Mouse (Mus musculus) hindbrain, embryonic 14.5 days (tissue): Measurements from ENCODE around the gene Cab39. TPM values are rescaled to one million over a fixed set of nuclear protein-coding genes. Genes with fewer than 3 reads are reported as not detected.

Experiments used
- ATAC-seq: fragments of 200-750 bp; cut with Nextera tagmentation; 2 replicates; pipeline ENCODE4 v1.8.0; 2017; ENCODE audit warnings: moderate number of reproducible peaks, mild to moderate bottlenecking, moderate TSS enrichment, moderate library complexity; ENCODE audit not compliant: low FRiP score
- DNase-seq: peaks from one replicate; pipeline ENCODE4 v3.0.0-alpha.2; 2015; ENCODE audit warnings: low spot score
- H3K27ac ChIP-seq: fragments of 300-500 bp; sonication (generic); 2 replicates; pipeline ENCODE4 v1.5.1; 2014; ENCODE audit warnings: mild to moderate bottlenecking, moderate library complexity
- H3K27me3 ChIP-seq: fragments of 300-500 bp; sonication (generic); 2 replicates; pipeline ENCODE4 v1.6.1; 2014; ENCODE audit warnings: mild to moderate bottlenecking, low read length, mixed read lengths; ENCODE audit not compliant: control insufficient read depth, insufficient read depth
- H3K36me3 ChIP-seq: fragments of 300-500 bp; sonication (generic); replicated peaks from 2 replicates; pipeline ENCODE4 v1.6.1; 2014; ENCODE audit not compliant: control insufficient read depth, insufficient read depth
- H3K4me1 ChIP-seq: fragments of 300-500 bp; sonication (generic); replicated peaks from 2 replicates; pipeline ENCODE4 v1.6.1; 2014; ENCODE audit warnings: antibody characterized with exemption, low read length, mixed read lengths; ENCODE audit not compliant: control insufficient read depth, insufficient read depth
- H3K4me2 ChIP-seq: fragments of 300-500 bp; sonication (generic); replicated peaks from 2 replicates; pipeline ENCODE4 v1.6.1; 2014; ENCODE audit warnings: mild to moderate bottlenecking, moderate library complexity
- H3K4me3 ChIP-seq: fragments of 300-500 bp; sonication (generic); replicated peaks from 2 replicates; pipeline ENCODE4 v1.5.1; 2014; ENCODE audit warnings: mild to moderate bottlenecking, low read length
- H3K9ac ChIP-seq: fragments of 300-500 bp; sonication (generic); 2 replicates; pipeline ENCODE4 v1.6.1; 2014
- H3K9me3 ChIP-seq: fragments of 300-500 bp; sonication (generic); 2 replicates; pipeline ENCODE4 v1.6.1; 2016; ENCODE audit warnings: low read length; ENCODE audit not compliant: control insufficient read depth
- WGBS: fragments of 180-500 bp; shearing (Covaris S2); extraction: QIAGEN DNeasy Blood & Tissue Kit; methylation state at CpG from one replicate; pipeline ENCODE4 v1.1.7; 2014; 5-methylcytosine and 5-hydroxymethylcytosine counted together
- polyA plus RNA-seq: library from polyadenylated mRNA; unstranded; fragments of >200 nt; fragmentation: Nextera tagmentation; extraction: Ambion mirVana; gene quantifications from 2 replicates; pipeline ENCODE4 v1.2.1, GENCODE M21; 2014

The Cab39 gene
- polyA plus RNA-seq, 1 experiment from 2014 or later, result 77.8 TPM

DNA sequence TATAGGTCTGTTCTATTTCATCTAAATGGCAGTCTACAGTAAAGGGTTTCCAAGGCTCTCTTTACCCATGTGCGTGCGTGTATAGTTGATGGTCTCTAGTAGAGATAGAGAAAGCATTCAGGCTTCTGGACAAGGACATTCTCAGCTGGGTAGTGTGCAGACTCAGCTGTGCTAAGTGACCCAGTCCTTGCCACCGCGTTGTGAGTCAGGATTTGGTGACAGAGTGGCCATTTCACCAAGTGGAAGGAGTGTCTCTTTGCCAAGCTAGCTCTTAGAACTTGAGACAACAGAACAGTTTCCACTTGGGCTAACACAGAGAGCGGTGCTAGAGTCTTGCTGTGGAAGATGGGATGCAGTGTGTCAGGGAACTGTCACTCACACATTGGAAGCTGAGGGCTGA lies 57.6 kb downstream of the Cab39 start:
- WGBS, result 92% methylated on average over 5 of the region's 5 CpGs
- ATAC-seq, result no peak
- H3K27me3 ChIP-seq, result no peaks in the 10 kb centered on the region
- H3K4me1 ChIP-seq, result no peaks in the 10 kb centered on the region
- no peak overlapping the region for H3K4me3 ChIP-seq
- DNase-seq, result no peak
- no peak overlapping the region for H3K27ac ChIP-seq
- no peak overlapping the region for H3K4me2 ChIP-seq
- H3K9me3 ChIP-seq, result no peaks in the 10 kb centered on the region
- H3K9ac ChIP-seq, result no peak overlapping the region
- H3K36me3 ChIP-seq, result peaks cover 54% of the 10 kb centered on the region

DNA sequence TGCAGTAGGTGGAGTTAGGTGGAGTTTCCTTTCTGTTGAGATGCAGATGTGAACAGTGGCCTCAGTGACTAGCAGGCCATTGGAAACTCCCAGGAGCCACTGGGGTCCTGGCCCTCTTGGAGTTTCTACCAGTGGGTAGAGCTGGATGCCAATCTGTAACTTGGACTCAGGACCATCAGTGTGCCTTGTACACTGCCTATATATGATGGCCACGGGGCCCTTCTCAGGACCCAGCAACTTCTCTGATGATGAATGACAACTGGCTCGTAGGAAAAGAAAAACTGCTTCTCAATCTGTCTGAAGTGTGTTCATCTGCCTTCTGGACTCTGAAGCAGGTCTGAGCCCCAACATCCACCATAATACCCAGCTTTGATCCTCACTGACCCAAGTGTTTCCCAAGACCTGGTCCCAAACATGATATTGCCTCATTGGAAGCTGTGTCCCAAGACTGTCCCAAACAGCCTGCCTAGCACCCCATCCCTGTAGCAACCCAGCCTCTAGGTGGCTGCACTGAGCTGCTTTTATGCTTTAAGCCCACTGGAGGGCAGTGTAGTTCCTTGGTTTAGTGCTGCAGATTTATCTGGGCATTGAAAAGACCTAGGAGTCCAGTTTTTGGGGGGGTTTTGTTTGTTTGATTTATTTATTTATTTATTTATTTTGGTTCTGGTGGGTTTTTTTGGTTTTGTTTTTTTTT lies 59.9 kb downstream of the Cab39 start:
- H3K9ac ChIP-seq, result no peak overlapping the region
- no peak overlapping the region for H3K4me2 ChIP-seq
- DNase-seq (peak; percentile 85), ATAC-seq (peak; percentile 73; the same call in 1 of the 2 replicates)
- no peak overlapping the region for H3K27ac ChIP-seq
- H3K9me3 ChIP-seq, result no peaks in the 10 kb centered on the region
- H3K27me3 ChIP-seq, result no peaks in the 10 kb centered on the region
- H3K4me3 ChIP-seq, result no peak overlapping the region
- H3K4me1 ChIP-seq, result no peaks in the 10 kb centered on the region
- 87% methylated on average over 2 of the region's 2 CpGs for WGBS
- H3K36me3 ChIP-seq, result peaks cover 37% of the 10 kb centered on the region

DNA sequence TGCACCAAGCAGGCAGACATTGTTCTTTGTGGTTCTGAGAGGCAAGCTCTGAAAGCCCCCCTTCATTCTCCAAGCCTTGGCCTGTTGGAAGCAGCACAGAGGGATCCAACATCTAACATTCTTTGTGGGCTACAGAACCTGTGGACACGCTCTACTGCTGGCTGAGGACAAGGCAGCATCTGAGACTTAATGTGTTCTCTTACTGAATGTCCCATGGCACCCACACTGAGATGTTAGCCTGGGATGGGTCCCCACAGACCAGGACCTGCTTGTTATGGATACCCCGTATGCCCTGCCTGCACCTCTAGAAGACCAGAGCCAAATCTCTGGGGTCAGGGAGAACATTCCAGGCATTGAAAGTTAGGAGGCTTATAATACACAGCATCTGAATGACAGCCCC lies 60.6 kb downstream of the Cab39 start:
- H3K36me3 ChIP-seq, result peaks cover 30% of the 10 kb centered on the region
- H3K4me3 ChIP-seq, result no peak overlapping the region
- no peak overlapping the region for H3K9ac ChIP-seq
- H3K9me3 ChIP-seq, result no peaks in the 10 kb centered on the region
- no peaks in the 10 kb centered on the region for H3K27me3 ChIP-seq
- no peak for DNase-seq
- 83% methylated on average over 2 of the region's 2 CpGs for WGBS
- no peak overlapping the region for H3K27ac ChIP-seq
- H3K4me2 ChIP-seq, result no peak overlapping the region
- H3K4me1 ChIP-seq, result no peaks in the 10 kb centered on the region
- ATAC-seq, result no peak

DNA sequence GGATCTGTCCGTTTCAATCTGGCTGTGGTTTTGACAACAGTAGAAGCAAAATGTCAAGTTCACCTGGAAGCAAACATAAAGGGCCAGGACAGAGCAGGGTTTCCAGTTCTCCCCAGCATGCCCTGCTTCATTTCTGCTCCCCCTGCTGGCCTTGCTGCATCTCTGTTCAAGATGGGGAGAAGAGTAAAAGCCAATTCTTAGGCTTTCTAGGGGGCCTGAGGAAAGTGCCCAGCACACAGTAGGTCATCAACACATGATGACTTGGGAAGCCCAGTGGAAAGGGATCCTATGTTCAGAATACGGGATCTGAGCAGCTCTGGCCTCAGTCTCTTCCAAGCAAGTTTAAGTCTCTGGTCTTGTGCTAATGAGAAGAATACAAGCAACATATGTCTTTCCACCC lies 61.2 kb downstream of the Cab39 start:
- 86% methylated on average over 2 of the region's 2 CpGs for WGBS
- no peaks in the 10 kb centered on the region for H3K9me3 ChIP-seq
- no peaks in the 10 kb centered on the region for H3K4me1 ChIP-seq
- H3K4me2 ChIP-seq, result no peak overlapping the region
- no peak for ATAC-seq
- peaks cover 23% of the 10 kb centered on the region for H3K36me3 ChIP-seq
- H3K4me3 ChIP-seq, result no peak overlapping the region
- H3K9ac ChIP-seq, result no peak overlapping the region
- no peak for DNase-seq
- H3K27me3 ChIP-seq, result no peaks in the 10 kb centered on the region
- no peak overlapping the region for H3K27ac ChIP-seq

DNA sequence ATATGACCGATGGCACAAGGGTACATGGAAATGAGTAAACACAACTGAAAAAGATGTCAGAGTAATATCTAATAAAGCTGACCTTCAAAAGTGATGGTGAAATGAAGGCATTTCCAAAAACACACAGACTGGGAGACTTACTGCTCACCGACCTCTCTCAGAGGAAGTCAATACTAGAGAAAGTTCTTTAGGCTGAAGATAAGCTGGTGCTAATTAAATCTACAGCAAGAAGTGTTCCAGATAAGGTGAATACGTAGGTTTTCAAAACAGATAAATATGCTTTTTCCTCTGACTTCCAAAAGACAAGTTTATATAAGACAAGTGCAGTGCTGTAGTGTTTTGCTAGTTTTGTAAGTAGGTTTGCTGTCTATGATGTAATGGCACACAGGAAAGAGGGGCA lies 63.0 kb downstream of the Cab39 start:
- H3K4me2 ChIP-seq, result no peak overlapping the region
- 0 out of 2 replicates have a peak, but pooled peaks cover 3% of the 10 kb centered on the region for H3K9me3 ChIP-seq
- no peaks in the 10 kb centered on the region for H3K4me1 ChIP-seq
- H3K27ac ChIP-seq, result no peak overlapping the region
- H3K9ac ChIP-seq, result no peak overlapping the region
- DNase-seq (no peak), ATAC-seq (no peak)
- 91% methylated on average over 3 of the region's 3 CpGs for WGBS
- H3K4me3 ChIP-seq, result no peak overlapping the region
- H3K27me3 ChIP-seq, result no peaks in the 10 kb centered on the region
- H3K36me3 ChIP-seq, result peaks cover 11% of the 10 kb centered on the region; the same call in 1 of the 2 replicates

DNA sequence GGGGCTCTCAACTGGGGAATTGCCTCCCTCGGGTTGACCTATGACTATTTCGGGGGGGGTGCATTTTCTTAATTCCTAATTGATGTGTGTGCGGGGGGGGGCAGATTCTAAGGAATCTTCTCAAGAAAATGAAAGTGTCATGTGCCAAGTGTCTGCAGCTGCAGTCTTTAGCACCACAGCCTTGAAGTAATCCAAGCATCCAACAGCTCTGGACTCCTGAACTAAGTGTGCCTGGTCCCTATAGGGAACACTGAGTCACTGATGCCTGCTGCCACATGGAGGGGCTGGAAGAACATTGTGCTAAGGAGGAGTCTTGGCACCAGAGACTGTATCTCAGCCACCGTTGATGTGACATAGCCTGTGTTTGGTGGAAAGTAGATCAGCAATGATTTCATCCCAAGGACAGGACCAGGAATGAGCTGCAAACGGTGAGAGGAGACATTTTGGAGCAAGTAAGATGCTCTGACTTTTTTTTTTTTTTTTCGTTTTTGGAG lies 64.1 kb downstream of the Cab39 start:
- Histone ChIP-seq H3K27ac (no peak overlapping the region), H3K9ac (no peak overlapping the region), H3K4me3 (no peak overlapping the region), H3K36me3 (peaks cover 2% of the 10 kb centered on the region; the same call in 1 of the 2 replicates), H3K27me3 (no peaks in the 10 kb centered on the region), H3K9me3 (peaks cover 8% of the 10 kb centered on the region; the same call in 1 of the 2 replicates), H3K4me1 (no peaks in the 10 kb centered on the region), H3K4me2 (no peak overlapping the region)
- no peak for ATAC-seq
- 81% methylated on average over 6 of the region's 6 CpGs for WGBS
- no peak for DNase-seq

DNA sequence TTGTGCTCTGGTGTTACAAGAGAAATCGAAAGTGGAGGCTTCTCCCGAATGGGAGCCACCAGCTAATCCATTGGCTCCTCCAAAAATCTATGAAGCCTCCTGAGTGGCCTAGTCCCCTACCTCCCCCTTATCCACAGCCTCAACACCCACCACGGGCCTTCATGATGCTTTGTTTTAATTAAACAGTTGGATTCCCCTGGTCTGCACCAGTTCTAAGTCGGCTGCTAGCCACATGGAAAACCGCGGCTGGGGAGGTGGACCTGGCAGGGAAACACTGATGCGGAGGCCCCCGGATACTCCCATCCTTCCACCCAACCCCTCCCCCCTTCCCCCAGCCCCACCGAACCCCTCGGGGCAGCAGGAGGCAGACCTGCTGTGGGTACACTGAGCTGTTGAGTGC lies 71.1 kb downstream of the Cab39 start:
- H3K36me3 ChIP-seq, result no peaks in the 10 kb centered on the region
- H3K27me3 ChIP-seq, result no peaks in the 10 kb centered on the region
- H3K9ac ChIP-seq, result no peak overlapping the region
- no peak overlapping the region for H3K4me3 ChIP-seq
- peaks cover 20% of the 10 kb centered on the region; the same call in 1 of the 2 replicates for H3K9me3 ChIP-seq
- H3K4me2 ChIP-seq, result no peak overlapping the region
- H3K4me1 ChIP-seq, result no peaks in the 10 kb centered on the region
- 91% methylated on average over 10 of the region's 10 CpGs for WGBS
- no peak overlapping the region for H3K27ac ChIP-seq
- ATAC-seq (no peak), DNase-seq (no peak)

DNA sequence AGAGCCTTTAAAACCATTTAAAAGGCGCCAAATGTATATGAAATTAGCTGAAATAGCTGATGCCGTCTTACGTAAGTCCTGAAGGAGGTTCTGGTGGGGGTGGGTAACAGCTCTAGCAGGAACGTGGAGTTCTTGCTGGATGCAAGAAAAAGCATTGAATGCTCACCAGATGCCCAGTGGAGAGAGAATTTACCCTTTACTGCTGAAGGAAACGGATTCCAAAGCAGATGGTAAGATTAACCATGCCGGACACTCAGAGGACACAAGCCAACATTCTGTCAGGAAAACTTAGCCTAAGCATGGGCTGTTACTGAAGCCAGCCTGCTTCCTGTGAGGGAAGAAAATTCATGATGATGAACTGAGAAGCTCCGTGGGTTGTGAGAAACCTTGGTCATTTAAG lies 76.8 kb downstream of the Cab39 start:
- H3K36me3 ChIP-seq, result no peaks in the 10 kb centered on the region
- H3K4me3 ChIP-seq, result no peak overlapping the region
- no peak overlapping the region for H3K9ac ChIP-seq
- no peak overlapping the region for H3K27ac ChIP-seq
- DNase-seq (no peak), ATAC-seq (no peak)
- no peaks in the 10 kb centered on the region for H3K27me3 ChIP-seq
- H3K4me1 ChIP-seq, result no peaks in the 10 kb centered on the region
- H3K9me3 ChIP-seq, result 0 out of 2 replicates have a peak, but pooled peaks cover 10% of the 10 kb centered on the region
- WGBS, result 87% methylated on average over 7 of the region's 7 CpGs
- H3K4me2 ChIP-seq, result no peak overlapping the region

DNA sequence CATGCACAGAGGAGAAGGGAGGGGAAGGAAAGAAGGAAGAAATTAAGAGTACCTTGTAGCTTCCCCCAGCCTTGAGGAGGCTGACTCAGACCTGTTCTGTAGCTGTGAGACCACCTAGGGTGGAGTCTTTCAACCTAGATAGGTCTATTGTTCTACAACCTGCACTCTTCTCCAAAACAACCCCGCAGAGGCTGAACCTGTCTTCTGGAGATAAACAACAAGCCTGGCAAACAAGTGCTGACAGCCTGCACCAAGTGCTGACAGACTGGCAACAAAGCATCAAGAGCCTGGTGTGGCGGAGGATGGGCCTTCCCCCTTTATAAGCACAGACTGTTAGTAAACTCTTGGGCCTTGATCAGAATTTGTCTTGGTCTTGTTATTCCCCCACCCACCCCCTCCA lies 77.3 kb downstream of the Cab39 start:
- Histone ChIP-seq H3K27me3 (no peaks in the 10 kb centered on the region), H3K9me3 (peaks cover 14% of the 10 kb centered on the region; the same call in 1 of the 2 replicates), H3K27ac (no peak overlapping the region), H3K4me2 (no peak overlapping the region), H3K36me3 (no peaks in the 10 kb centered on the region), H3K4me3 (no peak overlapping the region), H3K4me1 (no peaks in the 10 kb centered on the region), H3K9ac (no peak overlapping the region)
- WGBS, result 79% methylated on average over 2 of the region's 2 CpGs
- no peak for DNase-seq
- no peak for ATAC-seq
